Mouse (Mus musculus): ENCODE data around the gene Nova1.
A peak's percentile ranks its signal among the peaks of the same experiment; 100 is the strongest.

Gene Nova1

DNA sequence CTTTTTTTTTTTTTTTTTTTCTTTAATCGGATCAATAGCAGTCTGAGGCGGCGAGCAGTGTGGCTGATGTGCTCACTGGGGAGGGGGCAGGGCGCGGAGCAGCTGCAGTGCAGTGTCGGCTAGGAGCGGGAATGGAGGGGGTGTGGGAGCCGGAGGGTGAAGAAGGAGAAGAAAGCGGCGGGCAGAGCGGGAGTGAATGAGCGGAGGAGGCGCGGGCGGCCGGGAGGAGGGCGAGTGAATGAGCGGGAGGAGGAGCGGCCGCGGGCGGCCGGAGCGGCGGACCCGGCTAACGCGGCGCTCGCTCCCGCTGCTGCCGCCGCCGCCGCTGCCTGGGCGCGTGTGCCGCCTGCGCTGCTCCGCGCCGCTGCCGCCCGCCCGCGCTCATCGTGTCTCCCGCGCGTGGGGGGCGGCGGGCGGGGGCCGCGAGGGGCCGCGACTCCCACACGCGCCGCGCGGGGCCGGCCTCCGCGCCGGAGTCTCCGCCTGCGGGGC is at the start of gene Nova1:
Gene Nova1, minus strand, starts transcription at position 74 of the 492 bp plus-strand sequence.
- DNase-seq (ENCODE audit: low spot score), result peak; percentile 80

DNA sequence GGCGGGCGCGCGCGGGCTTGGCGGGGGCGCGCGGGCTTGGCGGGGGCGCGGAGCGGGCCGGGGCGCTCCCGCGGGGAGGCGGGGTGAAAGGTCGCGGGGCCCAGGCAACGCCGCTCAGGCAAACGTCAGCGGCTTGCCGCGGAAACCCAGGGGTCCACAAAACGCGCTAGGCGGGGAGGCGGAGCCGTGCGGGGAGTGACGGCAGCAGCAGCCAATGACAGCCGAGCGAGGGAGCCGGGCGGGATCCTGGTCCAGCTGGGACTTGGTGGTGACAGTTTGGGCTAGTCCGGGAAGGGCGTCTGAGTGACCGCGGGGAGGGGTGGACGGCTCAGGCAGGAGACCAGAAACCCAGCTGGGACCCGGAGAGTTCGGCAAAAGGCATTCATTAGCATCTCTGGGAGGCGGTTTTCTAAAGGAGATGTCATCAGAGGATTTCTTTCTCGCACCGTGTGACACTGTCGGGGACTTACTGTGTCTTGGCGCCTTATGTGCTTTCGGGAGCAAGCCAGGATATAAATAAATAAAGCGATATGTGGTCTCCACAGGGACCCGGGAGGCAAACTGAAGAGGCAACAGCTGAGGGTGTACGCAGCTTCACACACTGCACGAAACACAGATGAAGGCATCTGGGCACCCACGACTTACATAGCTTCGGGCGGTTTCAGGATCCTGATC is 756 bp upstream of the Nova1 start:
- DNase-seq (ENCODE audit: low spot score), result peak; percentile 93

- DNase-seq (ENCODE audit: low spot score), result peak; percentile 72
Observed at GRCm38 (mm10) chr12:46818021-46818855, 491 bp downstream of the Nova1 start.

GRCm38 (mm10) chr12:46817211-46817803 is 1.4 kb downstream of the Nova1 start:
- DNase-seq (ENCODE audit: low spot score), result no peak

- no peak for DNase-seq (ENCODE audit: low spot score)
Observed at GRCm38 (mm10) chr12:46816291-46816690, 2.4 kb downstream of the Nova1 start.

- DNase-seq (ENCODE audit: low spot score), result no peak
Observed at GRCm38 (mm10) chr12:46815697-46816096, 3.0 kb downstream of the Nova1 start.

DNA sequence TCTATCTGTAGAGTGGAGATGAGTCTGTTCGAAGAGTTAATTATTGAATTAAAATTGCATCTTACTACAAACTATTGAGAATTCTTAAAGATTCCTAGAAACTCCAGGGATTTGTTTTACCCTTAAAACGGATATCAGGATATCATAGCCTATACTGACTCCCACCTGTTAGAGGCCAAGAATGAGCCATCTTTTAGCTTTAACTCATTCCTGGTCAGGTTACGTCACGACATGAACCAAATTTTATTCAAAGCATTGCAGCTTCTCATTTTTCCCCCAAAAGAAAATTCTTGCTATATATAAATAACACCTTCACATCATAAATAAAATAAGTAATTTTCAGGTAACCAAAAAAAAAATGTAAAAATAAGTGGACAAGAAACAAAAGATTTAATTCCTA is 3.9 kb downstream of the Nova1 start:
- DNase-seq (ENCODE audit: low spot score), result no peak

- DNase-seq (ENCODE audit: low spot score), result no peak
Observed at GRCm38 (mm10) chr12:46801311-46801710, 17.4 kb downstream of the Nova1 start.

DNA sequence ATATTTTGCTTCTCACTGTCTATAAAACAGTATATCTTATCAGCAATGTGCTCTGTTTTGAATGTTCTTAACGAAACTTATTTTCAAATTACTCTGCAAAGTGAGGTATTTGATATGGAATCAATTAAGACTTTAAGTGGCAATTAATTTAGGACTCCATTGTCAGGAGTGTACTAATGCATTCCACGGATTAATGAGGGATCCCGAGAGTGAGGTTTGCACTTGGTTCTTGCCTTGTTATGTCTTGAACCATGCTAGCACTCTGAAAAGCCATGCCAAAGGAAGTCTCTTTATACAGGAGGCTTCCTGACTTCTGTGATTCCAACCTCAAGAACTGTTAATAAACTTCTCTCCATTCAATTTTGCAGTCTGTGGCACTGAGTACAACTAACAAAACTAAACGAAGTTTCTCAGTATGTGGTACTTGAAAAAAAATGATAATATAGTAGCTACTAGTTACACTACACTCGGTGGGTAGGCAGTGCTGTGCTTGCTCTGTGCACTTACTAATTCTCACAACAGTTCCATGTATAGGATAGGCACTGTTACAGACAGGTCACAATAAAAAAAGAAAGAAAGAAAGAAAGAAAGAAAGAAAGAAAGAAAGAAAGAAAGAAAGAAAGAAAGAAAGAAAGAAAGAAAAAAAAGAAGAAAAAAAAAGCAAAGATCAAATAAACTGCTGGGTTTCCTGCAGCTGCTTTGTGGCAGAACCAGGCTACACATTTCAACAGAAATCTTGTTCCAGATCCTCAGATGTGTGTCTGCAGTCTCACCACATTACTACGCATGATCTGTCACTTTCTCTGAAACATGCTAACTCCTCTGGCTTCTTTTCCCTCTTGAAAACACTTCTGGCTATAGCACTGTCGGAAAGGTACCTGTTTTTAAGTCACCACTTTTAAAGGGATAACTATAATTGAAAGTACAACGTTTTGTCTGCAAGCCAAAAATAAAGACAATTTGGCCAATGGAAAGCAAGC is 36.1 kb downstream of the Nova1 start:
- DNase-seq (ENCODE audit: low spot score), result no peak

DNA sequence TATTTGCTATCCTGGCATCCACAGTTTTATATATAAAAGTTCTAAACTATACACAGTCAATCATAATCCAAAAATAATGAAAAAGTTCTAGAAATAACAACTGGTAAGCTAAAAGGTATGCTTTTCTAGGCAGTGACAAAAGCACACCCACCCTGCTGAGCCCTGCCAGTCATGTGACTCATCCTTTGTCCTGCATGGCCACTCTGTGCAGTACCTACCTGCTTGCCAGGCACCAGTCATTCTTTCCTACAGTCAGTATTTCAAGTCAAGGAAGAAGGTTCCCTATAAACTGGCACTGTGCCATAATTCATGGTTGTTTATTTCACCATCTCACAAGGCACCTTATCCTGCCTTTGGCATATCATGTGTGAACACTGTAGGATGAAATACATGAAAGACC is 37.2 kb downstream of the Nova1 start:
- DNase-seq (ENCODE audit: low spot score), result no peak

- no peak for DNase-seq (ENCODE audit: low spot score)
Observed at GRCm38 (mm10) chr12:46780983-46781382, 37.7 kb downstream of the Nova1 start.

GRCm38 (mm10) chr12:46759450-46759849 is 59.3 kb downstream of the Nova1 start:
- no peak for DNase-seq (ENCODE audit: low spot score)

DNA sequence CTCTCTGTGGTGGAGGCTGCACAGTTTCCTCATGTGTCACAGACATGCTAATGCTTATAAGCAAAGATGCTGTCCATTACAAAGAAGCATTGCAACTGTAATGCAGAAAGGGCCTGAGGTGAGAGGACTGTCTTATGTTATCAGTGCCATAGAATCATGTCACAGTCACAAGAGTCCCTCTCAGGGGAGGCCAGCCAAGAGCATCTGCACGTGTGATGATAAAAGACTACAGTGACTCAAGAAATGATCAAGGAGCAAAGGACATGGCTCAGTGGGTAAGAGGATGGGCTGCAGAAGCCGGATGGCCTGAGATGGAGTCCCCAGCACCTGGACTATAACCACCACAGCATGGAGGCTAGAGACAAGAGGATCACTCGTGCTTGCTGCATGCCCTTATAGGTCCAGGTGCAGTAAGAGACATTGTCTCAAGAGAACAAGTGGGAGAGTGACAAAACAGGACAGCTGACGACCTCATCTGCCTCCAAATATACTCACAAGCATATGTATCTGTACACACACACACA is 64.3 kb downstream of the Nova1 start:
- no peak for DNase-seq (ENCODE audit: low spot score)

GRCm38 (mm10) chr12:46753096-46753495 is 65.6 kb downstream of the Nova1 start:
- DNase-seq (ENCODE audit: low spot score), result no peak

DNA sequence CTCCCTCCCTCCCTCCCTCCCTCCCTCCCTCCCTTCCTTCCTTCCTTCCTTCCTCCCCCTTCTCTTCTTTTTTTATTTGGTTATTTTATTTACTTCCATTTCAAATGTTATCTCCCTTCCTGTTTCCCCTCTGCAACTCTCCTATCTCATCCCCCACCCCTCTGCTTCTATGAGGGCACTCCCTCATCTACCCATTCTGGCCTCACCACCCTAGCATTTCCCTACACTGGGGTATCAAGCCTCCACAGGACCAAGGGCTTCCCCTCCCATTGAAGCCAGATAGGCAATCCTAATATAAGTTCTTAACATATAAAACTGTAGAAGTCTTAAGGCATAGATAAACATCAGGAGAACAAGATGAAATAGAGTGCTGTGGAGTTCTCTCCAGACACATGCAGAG is 85.5 kb downstream of the Nova1 start:
- DNase-seq (ENCODE audit: low spot score), result no peak

DNA sequence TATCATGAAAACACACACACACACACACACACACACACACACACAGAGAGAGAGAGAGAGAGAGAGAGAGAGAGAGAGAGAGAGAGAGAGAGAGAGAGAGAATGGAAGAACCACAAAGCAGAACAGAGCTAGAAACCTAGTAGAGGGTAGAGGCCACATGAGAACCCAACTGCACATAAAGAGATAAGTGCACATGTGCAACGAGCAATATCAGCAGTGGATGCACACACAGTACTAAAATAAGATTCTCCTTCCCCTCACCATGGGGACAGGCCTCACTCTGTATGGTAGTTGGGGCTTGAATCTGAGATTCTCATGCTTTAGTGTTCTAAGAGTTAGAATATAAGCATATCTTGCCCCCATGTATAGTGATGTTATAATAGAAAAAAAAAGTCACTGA is 86.8 kb downstream of the Nova1 start:
- DNase-seq (ENCODE audit: low spot score), result no peak

DNA sequence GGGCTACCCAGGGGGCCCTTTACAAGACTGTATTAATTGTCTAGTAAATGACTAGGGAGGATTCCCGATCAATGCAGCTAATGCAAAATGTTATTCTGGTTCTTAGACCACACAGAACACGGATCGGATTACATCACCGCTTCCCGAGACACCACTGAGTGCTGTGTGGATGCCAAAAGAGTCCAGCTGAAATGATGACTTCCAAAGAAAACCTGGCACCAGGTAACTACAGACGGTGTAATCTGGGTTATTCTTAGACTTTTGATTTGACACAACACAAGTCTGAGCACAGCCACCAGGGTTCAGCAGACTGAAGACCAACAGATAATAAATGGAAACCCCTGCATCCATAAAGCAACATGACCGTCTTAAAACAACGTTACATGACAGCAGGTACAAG is 96.8 kb downstream of the Nova1 start:
- no peak for DNase-seq (ENCODE audit: low spot score)

DNA sequence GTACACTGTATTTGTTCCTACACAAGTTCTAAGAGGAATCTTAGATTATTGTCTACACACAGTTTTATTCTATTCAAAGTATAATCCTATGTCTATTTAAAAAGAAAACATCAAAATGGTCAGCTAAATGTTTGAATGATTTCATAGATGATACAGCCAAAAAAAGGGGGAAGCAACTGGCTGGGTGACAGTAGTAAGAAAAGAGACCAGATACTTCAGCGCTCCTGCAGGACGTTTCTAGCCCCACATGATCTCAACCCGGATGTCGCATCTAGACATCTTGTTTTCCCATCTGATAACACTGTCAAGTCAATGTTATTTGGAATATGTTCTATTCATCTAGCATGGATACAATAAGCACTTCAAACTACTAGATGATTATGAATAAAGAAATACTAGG is 99.7 kb downstream of the Nova1 start:
- DNase-seq (ENCODE audit: low spot score), result no peak

GRCm38 (mm10) chr12:46710094-46710493 is 108.6 kb downstream of the Nova1 start:
- no peak for DNase-seq (ENCODE audit: low spot score)

DNA sequence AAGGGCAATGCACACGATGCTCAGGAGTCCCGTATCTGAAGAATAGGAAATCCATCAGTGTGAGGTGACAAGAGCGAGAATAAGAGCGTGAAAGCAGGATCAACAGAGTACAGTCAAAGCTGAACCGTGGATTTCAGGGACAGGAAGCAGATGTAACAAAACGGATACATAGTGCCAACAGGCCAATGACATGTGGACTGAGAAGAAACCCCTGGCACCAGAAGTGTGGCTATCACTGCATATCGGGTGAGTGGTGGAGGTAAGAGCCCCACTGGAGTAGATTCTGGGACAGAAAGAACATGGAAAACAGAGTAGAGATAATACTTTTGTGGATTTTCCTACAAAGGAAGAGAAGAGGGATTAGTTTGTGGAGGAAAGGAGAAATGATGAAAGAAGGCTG is 109.3 kb downstream of the Nova1 start:
- DNase-seq (ENCODE audit: low spot score), result no peak

GRCm38 (mm10) chr12:46700202-46700601 is 118.5 kb downstream of the Nova1 start:
- DNase-seq (ENCODE audit: low spot score), result no peak

- no peak for DNase-seq (ENCODE audit: low spot score)
Observed at GRCm38 (mm10) chr12:46676341-46676740, 142.4 kb downstream of the Nova1 start.

Measured in testis, postnatal 14 days (tissue).